Mouse (Mus musculus): ENCODE results near the gene G6pc3. TPM values are rescaled to one million over a fixed set of nuclear protein-coding genes. Genes with fewer than 3 reads are reported as not detected.

The G6pc3 gene
- total RNA-seq, 1 experiment from 2014 or later = 6.1 TPM

- no peak for ATAC-seq (replicated peaks; ENCODE audit: insufficient number of reproducible peaks, low FRiP score, low TSS enrichment, poor library complexity, severe bottlenecking)
Observed at GRCm38 (mm10) chr11:102228191-102228545, 38.7 kb downstream of the G6pc3 start.

GRCm38 (mm10) chr11:102228646-102229268 lies 39.3 kb downstream of the G6pc3 start:
- no peak for ATAC-seq (replicated peaks; ENCODE audit: insufficient number of reproducible peaks, low FRiP score, low TSS enrichment, poor library complexity, severe bottlenecking)

GRCm38 (mm10) chr11:102229331-102229953 lies 40.0 kb downstream of the G6pc3 start:
- no peak for ATAC-seq (replicated peaks; ENCODE audit: insufficient number of reproducible peaks, low FRiP score, low TSS enrichment, poor library complexity, severe bottlenecking)

GRCm38 (mm10) chr11:102230006-102230741 lies 40.8 kb downstream of the G6pc3 start, which contains the start of gene Hdac5:
Gene Hdac5 (minus strand): TSS chr11:102230166.
- ATAC-seq (replicated peaks; ENCODE audit: insufficient number of reproducible peaks, low FRiP score, low TSS enrichment, poor library complexity, severe bottlenecking) = peak; percentile 93

- no peak for ATAC-seq (replicated peaks; ENCODE audit: insufficient number of reproducible peaks, low FRiP score, low TSS enrichment, poor library complexity, severe bottlenecking)
Observed at GRCm38 (mm10) chr11:102236022-102236421, 46.6 kb downstream of the G6pc3 start.

GRCm38 (mm10) chr11:102240636-102241035 lies 51.2 kb downstream of the G6pc3 start:
- no peak for ATAC-seq (replicated peaks; ENCODE audit: insufficient number of reproducible peaks, low FRiP score, low TSS enrichment, poor library complexity, severe bottlenecking)

GRCm38 (mm10) chr11:102241246-102241645 lies 51.8 kb downstream of the G6pc3 start:
- ATAC-seq (replicated peaks; ENCODE audit: insufficient number of reproducible peaks, low FRiP score, low TSS enrichment, poor library complexity, severe bottlenecking) = no peak

GRCm38 (mm10) chr11:102241874-102242273 lies 52.5 kb downstream of the G6pc3 start:
- no peak for ATAC-seq (replicated peaks; ENCODE audit: insufficient number of reproducible peaks, low FRiP score, low TSS enrichment, poor library complexity, severe bottlenecking)

Other genes starting within 250 kb of the G6pc3 start
- gene Sost, start 222.6 kb upstream of the G6pc3 start, total RNA-seq (2017) = not detected in 3 replicates
- 2.4 TPM in 1 of 3 replicates, not detected in the others for gene Cfap97d1, start 205.3 kb upstream of the G6pc3 start, total RNA-seq (2017)
- gene Dusp3, start 202.6 kb upstream of the G6pc3 start, total RNA-seq (2017) = 32.4 to 36.2 TPM (median 35.3 TPM) in 3 replicates
- gene Mpp3, start 161.2 kb upstream of the G6pc3 start, total RNA-seq (2017) = not detected in 3 replicates
- gene Cd300lg, start 148.1 kb upstream of the G6pc3 start, total RNA-seq (2017) = 2.0 to 8.0 TPM (median 3.3 TPM) in 3 replicates
- not detected in 3 replicates for gene Mpp2, start 101.1 kb upstream of the G6pc3 start, total RNA-seq (2017)
- gene Ppy, start 88.3 kb upstream of the G6pc3 start, total RNA-seq (2017) = not detected in 3 replicates
- gene Pyy, start 81.8 kb upstream of the G6pc3 start, total RNA-seq (2017) = not detected in 3 replicates
- not detected in 3 replicates for gene Nags, start 44.1 kb upstream of the G6pc3 start, total RNA-seq (2017)
- 3.1 to 9.5 TPM (median 5.5 TPM) in 3 replicates for gene Tmem101, start 33.2 kb upstream of the G6pc3 start, total RNA-seq (2017)
- 26.7 to 93.0 TPM (median 26.9 TPM) in 3 replicates for gene Lsm12, start 4.3 kb upstream of the G6pc3 start, total RNA-seq (2017)
- gene Hdac5, start 40.5 kb downstream of the G6pc3 start, total RNA-seq (2017) = 46.5 to 54.0 TPM (median 51.7 TPM) in 3 replicates
- not detected in 3 replicates for gene BC030867, start 59.3 kb downstream of the G6pc3 start, total RNA-seq (2017)
- gene Asb16, start 79.1 kb downstream of the G6pc3 start, total RNA-seq (2017) = not detected in 3 replicates
- 25.7 to 34.3 TPM (median 26.5 TPM) in 3 replicates for gene Tmub2, start 95.3 kb downstream of the G6pc3 start, total RNA-seq (2017)
- gene Atxn7l3, start 107.0 kb downstream of the G6pc3 start, total RNA-seq (2017) = 29.9 to 43.6 TPM (median 29.9 TPM) in 3 replicates
- gene Ubtf, start 130.1 kb downstream of the G6pc3 start, total RNA-seq (2017) = 160 to 166 TPM (median 161 TPM) in 3 replicates
- 2.2 to 10.4 TPM (median 8.0 TPM) in 3 replicates for gene Slc4a1, start 176.6 kb downstream of the G6pc3 start, total RNA-seq (2017)
- 4.8 TPM in 1 of 3 replicates, not detected in the others for gene Rundc3a, start 203.8 kb downstream of the G6pc3 start, total RNA-seq (2017)
- 20.2 to 30.1 TPM (median 25.0 TPM) in 3 replicates for gene Slc25a39, start 218.3 kb downstream of the G6pc3 start, total RNA-seq (2017)
- gene Grn, start 240.7 kb downstream of the G6pc3 start, total RNA-seq (2017) = 62.3 to 97.9 TPM (median 97.8 TPM) in 3 replicates

All from monocyte, adult 5-6 weeks (primary cell).